Mouse (Mus musculus) layer of hippocampus, adult 9-11 months (tissue): ENCODE data around the gene Wnk1.
"Not testable (repeated sequence)": the region's sequence is repeated elsewhere in the genome, so short reads cannot be mapped to it uniquely, and the experiment has no call there.

Source experiments
- DNase-seq: peaks from one replicate; pipeline ENCODE4 v3.0.0; 2022

Wnk1 gene

DNA sequence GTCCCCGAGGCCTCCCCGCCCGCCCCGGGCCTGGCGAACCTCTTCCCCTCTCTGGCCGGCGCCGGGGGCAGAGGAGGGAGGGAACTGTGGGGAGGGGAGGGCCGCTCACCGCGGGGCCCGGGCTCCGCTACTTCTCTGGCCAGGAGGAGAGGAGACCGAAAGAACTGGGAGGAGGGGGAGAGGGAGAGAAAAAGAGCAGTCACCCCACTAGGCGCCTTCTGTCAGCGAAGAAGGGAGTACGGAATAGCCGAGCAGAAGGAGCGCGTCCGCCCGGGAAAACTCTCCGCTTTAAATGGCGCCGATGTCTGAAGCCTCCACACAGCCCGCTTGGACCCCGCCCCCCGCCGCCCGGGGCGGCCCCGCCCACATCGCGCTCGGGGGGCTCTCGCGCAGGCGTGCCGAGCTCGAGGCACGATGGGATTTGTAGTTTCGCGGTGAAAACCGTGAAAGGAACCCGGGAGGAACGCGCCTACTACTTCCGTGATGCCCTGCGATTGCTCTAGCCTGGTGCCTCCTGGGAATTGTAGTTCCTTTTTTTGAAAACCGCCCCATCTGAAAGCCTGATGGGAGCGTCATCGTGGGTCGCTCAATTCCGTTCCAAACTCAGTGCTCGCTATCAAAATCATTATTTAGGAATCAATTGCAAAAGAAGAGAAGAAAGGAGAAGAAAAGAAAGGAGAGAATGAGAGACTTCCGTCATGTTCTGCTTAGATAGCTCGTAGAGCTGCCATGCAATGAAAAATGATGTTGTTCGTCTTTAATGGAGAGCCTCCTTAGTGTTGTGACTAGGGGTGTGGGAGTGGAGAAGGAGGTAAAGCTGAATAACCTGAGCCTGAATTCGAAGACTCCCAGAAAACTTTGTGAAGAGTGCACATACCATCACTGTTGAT lies at the start of gene Wnk1:
TSS of gene Wnk1 (minus strand) at position 307 of the 890 bp plus-strand sequence.
- DNase-seq = peak; percentile 99

DNA sequence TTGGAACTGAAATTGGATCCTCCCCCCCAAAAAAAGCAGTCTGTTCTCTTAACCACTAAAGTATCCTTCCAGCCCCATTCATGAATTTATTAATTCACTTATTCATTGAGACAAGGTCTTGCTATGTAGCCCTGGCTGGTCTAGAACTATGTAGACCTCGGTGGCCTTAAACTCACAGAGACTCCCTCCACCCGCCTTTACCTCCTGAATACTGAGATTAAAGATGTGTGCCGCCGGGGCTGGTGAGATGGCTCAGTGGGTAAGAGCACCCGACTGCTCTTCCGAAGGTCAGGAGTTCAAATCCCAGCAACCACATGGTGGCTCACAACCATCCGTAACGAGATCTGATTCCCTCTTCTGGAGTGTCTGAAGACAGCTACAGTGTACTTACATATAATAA lies 48.6 kb upstream of the Wnk1 start:
- DNase-seq = not testable (repeated sequence)

DNA sequence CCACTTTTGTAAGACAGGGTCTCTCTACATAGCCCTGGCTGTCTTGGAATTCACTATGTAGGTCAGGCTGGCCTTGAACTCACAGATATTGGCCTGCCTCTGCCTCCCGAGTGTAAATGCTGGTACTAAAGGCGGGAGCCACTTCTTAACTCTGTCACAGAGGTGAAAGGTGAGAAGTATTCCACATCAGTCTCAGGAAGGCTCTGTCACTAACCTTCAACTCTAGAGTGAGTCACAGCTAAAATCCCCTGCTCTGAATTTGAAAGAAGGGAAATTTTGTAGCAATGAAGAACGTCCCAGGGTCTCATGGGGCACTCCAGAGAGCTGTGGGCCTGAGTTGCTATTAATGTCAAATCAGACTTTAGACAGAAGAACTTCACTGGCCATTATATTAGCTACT lies 47.4 kb upstream of the Wnk1 start:
- no peak for DNase-seq

- no peak for DNase-seq
Observed at GRCm38 (mm10) chr6:120084983-120085382, 46.5 kb upstream of the Wnk1 start.

DNA sequence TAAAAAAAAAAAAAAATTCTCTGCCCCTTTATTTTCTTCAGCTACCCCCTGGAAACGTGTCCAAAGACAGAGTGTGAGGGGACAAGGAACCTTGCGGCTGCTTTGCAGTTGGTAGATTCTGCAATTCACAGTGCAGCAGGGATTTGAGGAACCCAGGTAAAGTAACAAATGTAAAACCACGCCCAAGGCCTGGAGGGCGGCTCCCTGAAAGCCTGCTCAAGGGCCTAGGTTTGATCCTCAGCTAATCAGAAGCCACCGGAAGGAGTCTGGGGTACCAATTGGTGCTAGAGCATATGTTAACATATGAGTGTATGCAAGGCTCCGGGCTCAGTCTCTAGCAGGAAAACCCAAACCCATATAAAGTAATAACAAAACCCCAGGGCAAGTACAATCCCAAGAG lies 45.0 kb upstream of the Wnk1 start:
- no peak for DNase-seq

- DNase-seq = no peak
Observed at GRCm38 (mm10) chr6:120082951-120083411, 44.5 kb upstream of the Wnk1 start.

DNA sequence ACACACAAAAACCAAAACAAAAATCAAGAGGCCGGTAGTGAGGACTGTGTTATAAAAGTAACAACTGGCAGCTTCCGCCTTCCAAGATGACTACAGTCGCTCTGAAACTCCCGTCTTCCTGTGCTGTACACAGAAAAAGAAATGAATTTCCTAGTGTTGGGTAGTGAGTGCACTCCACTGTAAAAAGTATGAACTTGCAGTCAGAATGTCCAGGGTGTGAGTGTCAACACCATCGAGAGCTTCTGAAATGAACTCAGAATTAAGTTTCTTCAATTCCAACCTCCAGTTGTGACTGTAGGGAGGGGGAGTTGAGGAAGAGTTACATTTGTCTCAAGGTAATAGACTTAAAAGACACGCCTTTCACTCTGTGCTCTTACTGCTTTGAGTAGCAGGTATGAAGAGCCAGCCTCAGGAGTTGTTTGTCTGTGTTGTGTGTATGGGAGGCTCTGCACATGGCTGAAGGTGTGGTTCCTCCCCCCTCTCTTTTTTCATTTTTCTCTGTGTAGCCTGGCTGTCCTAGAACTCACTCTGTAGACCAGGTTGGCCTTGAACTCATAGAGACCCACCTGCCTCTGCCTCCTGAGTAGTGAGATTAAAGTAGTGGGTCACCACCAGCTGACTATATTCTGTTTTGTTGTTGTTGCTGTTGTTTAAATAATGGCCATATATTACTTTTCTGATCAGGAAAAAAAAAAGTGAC lies 43.9 kb upstream of the Wnk1 start:
- DNase-seq = no peak

DNA sequence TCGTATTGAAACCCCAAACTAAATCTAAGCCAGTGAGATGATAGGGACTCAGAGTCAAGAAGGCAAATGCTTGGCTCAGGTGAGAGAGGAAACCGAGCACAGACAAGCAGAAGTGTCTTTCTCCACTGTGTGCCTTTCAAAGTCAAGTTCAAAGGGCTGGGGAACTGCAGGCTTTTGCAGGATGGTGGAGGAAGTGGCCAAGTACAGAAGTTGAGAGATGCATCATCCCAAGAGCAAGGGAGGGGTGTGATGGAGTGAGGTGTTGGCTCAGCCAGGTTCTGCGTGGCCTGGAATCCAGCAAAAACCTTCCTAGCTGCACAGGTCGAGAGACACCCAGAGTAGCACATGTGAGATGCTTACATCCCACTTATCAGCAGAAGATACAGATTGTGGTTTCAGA lies 43.0 kb upstream of the Wnk1 start:
- no peak for DNase-seq

DNA sequence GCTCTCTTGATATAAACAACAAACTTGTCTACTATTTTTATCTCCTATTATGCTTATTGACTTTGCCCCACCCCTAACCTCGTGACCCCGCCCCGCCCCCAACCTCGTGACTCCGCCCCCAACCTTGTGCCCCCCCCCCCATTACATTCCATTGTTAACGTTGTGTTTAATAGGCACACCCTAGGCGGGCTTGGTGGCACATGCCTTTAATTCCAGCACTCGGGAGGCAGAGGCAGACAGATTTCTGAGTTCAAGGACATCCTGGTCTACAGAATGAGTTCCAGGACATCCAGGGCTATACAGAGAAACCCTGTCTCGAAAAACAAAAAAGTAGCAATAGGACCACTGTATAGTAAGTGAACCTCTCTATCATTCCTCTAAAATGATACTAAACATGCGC lies 41.1 kb upstream of the Wnk1 start:
- DNase-seq = no peak

DNA sequence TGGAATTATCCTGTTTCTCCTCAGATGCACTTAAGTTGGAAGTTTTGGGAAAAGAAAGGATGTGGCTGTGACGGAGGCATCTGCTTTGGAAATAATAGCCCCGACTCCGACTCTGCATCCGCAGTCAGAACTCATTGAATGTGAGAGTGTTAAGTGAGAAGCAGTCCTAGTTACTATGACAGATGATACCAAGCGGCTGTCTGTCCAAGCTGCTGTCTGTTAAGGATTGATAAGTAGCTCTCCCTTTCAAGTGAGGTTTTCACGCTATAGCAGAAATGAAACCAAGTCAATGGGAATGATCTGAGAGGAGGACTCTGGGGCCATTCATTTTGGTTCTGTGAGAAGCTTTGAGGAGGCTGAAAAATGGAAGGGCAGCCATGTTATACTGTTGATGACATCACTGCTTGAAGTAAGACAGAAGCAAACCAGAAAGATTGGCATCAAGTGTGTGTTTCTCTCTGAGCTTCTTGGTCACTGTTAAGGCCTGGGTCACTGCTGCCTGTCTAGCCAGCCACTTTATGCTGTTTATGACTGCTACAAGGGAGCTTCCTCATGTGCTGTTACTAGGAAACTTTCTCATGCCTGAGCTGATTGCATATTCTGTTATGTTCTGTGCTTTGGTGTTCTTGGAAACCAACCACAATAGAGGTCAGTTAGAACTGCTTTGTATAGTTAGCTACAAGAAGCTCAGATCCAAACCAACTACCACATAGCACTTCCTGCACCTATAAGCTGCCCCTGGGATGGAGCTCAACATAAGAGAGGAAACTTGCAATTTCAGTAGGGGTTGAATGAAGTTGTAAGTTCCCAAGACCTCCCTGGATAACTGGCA lies 38.4 kb upstream of the Wnk1 start:
- DNase-seq = no peak

DNA sequence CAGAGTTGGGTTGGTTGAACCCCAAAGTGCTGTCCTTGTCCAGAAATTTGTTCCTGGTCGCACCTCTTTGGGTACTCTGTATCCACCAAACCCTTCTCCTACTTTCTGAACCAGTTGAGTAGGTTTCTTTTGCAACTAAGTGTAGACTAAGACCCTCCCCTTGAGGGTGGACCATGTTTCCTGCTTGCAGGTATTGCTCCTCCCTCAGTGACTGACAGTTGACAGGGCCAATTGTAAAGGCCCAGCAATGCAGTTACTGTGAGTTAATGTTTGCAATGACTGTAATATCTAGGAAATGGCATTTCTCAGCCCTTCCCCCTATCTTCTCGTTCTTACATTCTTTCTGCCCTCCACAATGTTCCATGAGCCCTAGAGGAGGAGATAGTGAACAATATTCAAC lies 34.2 kb upstream of the Wnk1 start:
- DNase-seq = no peak

DNA sequence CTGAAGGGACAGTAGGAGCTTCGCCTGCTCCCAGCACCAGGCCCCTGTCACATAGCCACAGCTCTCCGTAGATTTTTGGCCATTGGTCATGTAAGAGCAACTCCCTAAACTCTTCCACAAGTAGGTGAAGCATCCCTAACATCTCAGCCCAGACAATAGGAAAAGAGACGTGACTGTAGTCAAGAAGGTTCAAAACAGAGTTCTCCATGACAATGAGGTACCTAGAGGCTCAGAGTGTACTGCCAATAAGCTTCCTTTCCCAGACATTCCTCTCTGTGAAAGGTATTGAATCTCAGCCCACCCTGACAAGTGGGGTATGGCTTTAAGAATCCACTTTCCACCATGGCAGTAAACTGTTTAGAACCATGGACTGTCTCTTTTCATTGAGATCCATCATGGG lies 31.1 kb upstream of the Wnk1 start:
- no peak for DNase-seq

GRCm38 (mm10) chr6:120065552-120066177 lies 27.2 kb upstream of the Wnk1 start:
- DNase-seq = no peak

DNA sequence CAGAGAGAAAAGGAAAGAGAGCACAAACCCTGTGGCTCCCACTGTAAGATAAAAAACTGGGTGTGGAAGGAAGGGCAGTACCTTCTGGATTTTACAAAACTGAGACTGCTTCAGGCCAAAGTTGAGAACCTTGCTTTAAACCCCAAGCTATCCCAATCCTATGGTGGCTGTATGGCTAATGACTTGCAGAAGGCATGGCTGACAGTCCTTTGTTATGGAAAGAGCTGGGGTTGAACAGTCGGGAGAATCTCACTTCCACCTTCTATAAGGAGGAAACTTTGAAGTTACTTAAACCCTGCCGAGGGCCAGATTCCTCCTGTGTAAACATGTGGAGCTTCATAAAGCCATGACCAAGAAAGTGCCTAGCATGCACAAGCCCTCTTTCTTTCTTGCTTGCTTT lies 26.2 kb upstream of the Wnk1 start:
- no peak for DNase-seq

- peak; percentile 79 for DNase-seq
Observed at GRCm38 (mm10) chr6:120062934-120063333, 24.5 kb upstream of the Wnk1 start.

DNA sequence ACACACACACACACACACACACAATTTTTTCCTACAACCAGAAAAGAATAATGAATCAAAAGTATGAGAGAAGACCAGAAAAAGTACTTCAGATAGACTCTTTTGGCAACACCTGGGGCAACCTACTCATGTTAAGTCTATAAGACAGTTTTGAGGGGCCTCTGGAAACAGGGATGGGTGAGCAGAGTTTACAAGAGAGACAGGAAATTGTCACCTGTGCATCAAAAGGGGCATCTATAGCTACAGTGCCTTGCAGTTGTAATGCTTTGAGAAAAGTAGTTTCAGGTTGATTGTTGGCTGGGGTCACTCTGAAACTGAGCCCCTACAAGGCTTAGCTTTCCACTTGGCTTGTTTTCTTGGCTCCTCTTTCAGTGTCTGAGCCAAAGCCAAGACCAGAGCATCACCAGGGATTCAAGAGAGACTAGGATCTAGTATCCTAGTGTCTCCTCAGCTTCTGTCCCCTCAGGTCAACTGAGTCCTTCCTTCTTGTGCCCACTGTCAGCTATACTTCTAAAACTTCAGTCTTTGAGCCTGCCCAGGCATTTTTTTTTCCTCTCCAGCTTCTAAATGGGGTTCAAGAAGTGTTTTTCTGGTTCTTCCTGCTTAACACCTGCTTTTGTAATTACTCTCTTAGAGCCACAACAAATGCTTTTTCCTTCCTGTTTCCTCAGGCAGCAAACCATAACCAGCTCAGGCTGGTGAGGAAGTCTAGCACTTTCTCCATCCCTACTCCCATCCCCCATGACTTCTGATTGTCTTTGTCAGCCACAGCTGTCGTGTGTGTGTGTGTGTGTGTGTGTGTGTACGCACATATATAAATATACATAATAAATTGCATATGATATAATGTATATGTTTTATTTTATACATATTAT lies 17.4 kb upstream of the Wnk1 start:
- no peak for DNase-seq

DNA sequence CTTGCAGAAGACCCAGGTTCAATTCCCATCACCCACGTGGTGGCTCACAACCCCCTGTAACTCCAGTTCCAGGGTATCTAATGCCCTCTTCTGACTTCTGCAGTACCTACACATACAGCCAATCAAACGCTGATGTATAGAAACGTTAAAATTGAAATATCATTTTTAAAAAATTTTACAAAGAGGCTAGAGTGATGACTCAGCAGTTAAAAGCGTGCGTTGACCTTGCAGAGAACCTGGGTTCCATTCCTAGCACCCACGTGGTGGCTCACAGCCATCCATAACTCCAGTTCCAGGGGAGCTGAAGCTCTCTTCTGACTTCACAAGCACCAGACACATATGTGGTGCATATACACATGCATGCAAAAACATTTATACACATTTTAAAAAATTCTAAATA lies 15.9 kb upstream of the Wnk1 start:
- no peak for DNase-seq

GRCm38 (mm10) chr6:120047705-120048292 lies 9.3 kb upstream of the Wnk1 start:
- no peak for DNase-seq

GRCm38 (mm10) chr6:120045406-120045805 lies 6.9 kb upstream of the Wnk1 start:
- DNase-seq = no peak

DNA sequence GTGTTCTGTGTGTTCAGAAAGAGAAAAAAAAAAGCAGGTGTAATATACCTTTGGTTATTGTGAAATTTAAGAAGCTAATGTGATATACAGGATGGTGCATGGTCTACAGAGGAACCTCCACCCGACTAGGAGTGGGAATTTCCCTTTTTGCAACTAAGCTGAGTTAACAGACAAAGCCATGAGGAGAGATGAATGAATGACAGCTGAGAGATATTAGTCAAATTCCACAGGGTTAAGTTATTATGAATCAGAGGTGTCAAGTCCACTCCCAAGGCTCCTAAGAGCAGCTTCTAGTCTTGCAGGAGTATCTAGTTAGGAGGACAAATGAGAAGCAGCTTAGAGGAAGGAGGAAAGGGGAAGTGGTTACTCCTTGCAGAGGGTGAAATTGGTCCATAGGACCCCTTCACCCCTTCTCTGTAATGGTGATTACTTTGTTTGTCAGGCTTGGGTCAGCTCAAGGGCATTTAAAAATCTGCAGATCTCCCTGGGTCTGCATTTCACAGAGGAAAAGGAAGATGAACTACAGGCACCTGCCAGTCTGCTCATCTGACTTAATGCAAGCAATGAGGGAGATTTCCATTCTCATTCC lies 4.3 kb upstream of the Wnk1 start:
- no peak for DNase-seq

DNA sequence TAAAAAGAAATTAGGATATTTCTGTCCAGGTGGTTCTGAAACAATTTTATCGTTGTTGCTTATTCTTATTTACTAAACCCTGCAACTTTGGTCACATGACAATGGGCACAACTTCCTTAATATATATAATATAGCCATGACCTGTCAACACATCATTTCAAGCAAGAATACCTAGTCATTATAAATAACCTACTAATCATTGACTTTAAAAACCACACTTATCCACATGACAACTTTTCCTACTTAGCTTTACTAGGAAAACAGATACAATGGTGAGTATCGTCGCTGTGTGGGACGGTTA lies 2.0 kb upstream of the Wnk1 start:
- DNase-seq = no peak
